In genomic region chr9:66620581-66620981, GRCm38 (mm10) we compare ENCODE assay signal across 8 mouse cellular contexts. TPM values are rescaled to one million over a fixed set of nuclear protein-coding genes. Genes with fewer than 3 reads are reported as not detected.
DNase-seq lines count a peak whose midpoint lies in the region; ATAC-seq and TF ChIP-seq lines count a peak whose summit lies in the region.

No protein-coding gene starts in this region.

- WGBS in lung, adult 2 months: 8% methylated on average over 6 of the region's 6 CpGs

- H3K4me3 ChIP-seq in lung, adult 2 months (replicated peaks; ENCODE audit: extremely low read depth, low read depth, low read length): no peak overlapping the region

- no peak for TF ChIP-seq POLR2A in lung, adult 2 months (IDR thresholded peaks at IDR 0.05; ENCODE audit: borderline replicate concordance, extremely low read depth, low read depth, low read length)

- ATAC-seq in granulocyte monocyte progenitor cell, adult 5-6 weeks (replicated peaks; ENCODE audit: poor library complexity, severe bottlenecking): peak; percentile 49

- H3K4me1 ChIP-seq in lung, adult 2 months (ENCODE audit: control insufficient read depth, insufficient read depth, low read length): peaks cover 8% of the 10 kb centered on the region; the same call in 1 of the 2 replicates

- TF ChIP-seq CTCF in lung, adult 2 months (IDR thresholded peaks at IDR 0.05; ENCODE audit: insufficient read depth, low read length): no peak

- DNase-seq in 3T3-L1 (ENCODE audit: low read depth, low spot score): peak; percentile 98
- peak; percentile 43 for DNase-seq in brain, adult 2 months (ENCODE audit: low read depth, low spot score)
- DNase-seq in kidney, adult 11 months: peak; percentile 67
- DNase-seq in lung, adult 2 months: peak; percentile 52
- peak; percentile 77 for DNase-seq in ovary, postnatal 36 days (ENCODE audit: low spot score)
- DNase-seq in thymus, adult 18-20 months: no peak
- DNase-seq in right cerebral cortex, postnatal 4 days: no peak

RNA-seq across cellular contexts. Expression of gene Usp3, which starts 27.6 kb away (rescaled TPM):
- 37.4 and 72.1 TPM in 2 replicates for total RNA-seq in granulocyte monocyte progenitor cell, adult 5-6 weeks (2014; fragmentation: Nextera tagmentation)
- total RNA-seq in granulocyte monocyte progenitor cell, adult 5-6 weeks (2017): 50.4 and 55.5 TPM in 2 replicates
- polyA plus RNA-seq in lung, adult 2 months (2012; rRNA removed): 10.8 and 15.6 TPM in 2 replicates

Comparison
In these comparisons a context has a peak if more than half of its experiments do, and no peak if none do; other contexts are left out.
1. DNase-seq: peak in 3T3-L1 (single experiment), brain, adult 2 months (single experiment), kidney, adult 11 months (single experiment), lung, adult 2 months (single experiment) and ovary, postnatal 36 days (single experiment); none in thymus, adult 18-20 months (0 of 2) and right cerebral cortex, postnatal 4 days (single experiment).